Mouse (Mus musculus): Measurements from ENCODE around the gene Ntn5.
"Not testable (repeated sequence)": the region's sequence is repeated elsewhere in the genome, so short reads cannot be mapped to it uniquely, and the experiment has no call there.

Gene Ntn5

GRCm38 (mm10) chr7:45654424-45655047, 29.3 kb upstream of the Ntn5 start:
- in situ Hi-C loops (cut with MboI; ENCODE audit: low sequenced_read_pairs), result no loop called here

GRCm38 (mm10) chr7:45660746-45661478, 22.9 kb upstream of the Ntn5 start:
- in situ Hi-C loops (cut with MboI; ENCODE audit: low sequenced_read_pairs), result no loop called here

GRCm38 (mm10) chr7:45661702-45662101, 22.1 kb upstream of the Ntn5 start:
- in situ Hi-C loops (cut with MboI; ENCODE audit: low sequenced_read_pairs), result not testable (repeated sequence)

- in situ Hi-C loops (cut with MboI; ENCODE audit: low sequenced_read_pairs), result no loop called here
These were observed 18.3 kb upstream of the Ntn5 start for GRCm38 (mm10) chr7:45665303-45666138.

- in situ Hi-C loops (cut with MboI; ENCODE audit: low sequenced_read_pairs), result no loop called here
These were observed 17.7 kb upstream of the Ntn5 start, which contains the start of gene Fut2 for GRCm38 (mm10) chr7:45666161-45666560. Gene Fut2, minus strand, starts transcription at chr7:45666394.

- in situ Hi-C loops (cut with MboI; ENCODE audit: low sequenced_read_pairs), result no loop called here
These were observed 16.1 kb upstream of the Ntn5 start for GRCm38 (mm10) chr7:45667761-45668160.

- in situ Hi-C loops (cut with MboI; ENCODE audit: low sequenced_read_pairs), result no loop called here
These were observed 14.9 kb upstream of the Ntn5 start for GRCm38 (mm10) chr7:45668921-45669320.

- in situ Hi-C loops (cut with MboI; ENCODE audit: low sequenced_read_pairs), result no loop called here
These were observed 6.1 kb upstream of the Ntn5 start for GRCm38 (mm10) chr7:45677627-45678295.

GRCm38 (mm10) chr7:45678513-45678912, 5.3 kb upstream of the Ntn5 start:
- in situ Hi-C loops (cut with MboI; ENCODE audit: low sequenced_read_pairs), result no loop called here

GRCm38 (mm10) chr7:45679966-45680621, 3.7 kb upstream of the Ntn5 start:
- in situ Hi-C loops (cut with MboI; ENCODE audit: low sequenced_read_pairs), result loop anchor here (10.0 kb wide), 1 partner anchor 85 kb away; no protein-coding TSS in a partner anchor

GRCm38 (mm10) chr7:45681046-45681736, 2.6 kb upstream of the Ntn5 start:
- in situ Hi-C loops (cut with MboI; ENCODE audit: low sequenced_read_pairs), result loop anchor here (10.0 kb wide), 1 partner anchor 86 kb away; no protein-coding TSS in a partner anchor

- in situ Hi-C loops (cut with MboI; ENCODE audit: low sequenced_read_pairs), result loop anchor here (10.0 kb wide), 1 partner anchor 88 kb away; no protein-coding TSS in a partner anchor
These were observed 1.4 kb upstream of the Ntn5 start for GRCm38 (mm10) chr7:45682144-45683126.

GRCm38 (mm10) chr7:45685811-45686210, 2.0 kb downstream of the Ntn5 start:
- in situ Hi-C loops (cut with MboI; ENCODE audit: low sequenced_read_pairs), result loop anchor here (10.0 kb wide), 1 partner anchor 91 kb away; no protein-coding TSS in a partner anchor

GRCm38 (mm10) chr7:45686841-45687240, 3.0 kb downstream of the Ntn5 start:
- in situ Hi-C loops (cut with MboI; ENCODE audit: low sequenced_read_pairs), result loop anchor here (10.0 kb wide), 1 partner anchor 92 kb away; no protein-coding TSS in a partner anchor

GRCm38 (mm10) chr7:45689099-45689498, 5.3 kb downstream of the Ntn5 start:
- in situ Hi-C loops (cut with MboI; ENCODE audit: low sequenced_read_pairs), result loop anchor here (10.0 kb wide), 1 partner anchor 94 kb away; no protein-coding TSS in a partner anchor

- in situ Hi-C loops (cut with MboI; ENCODE audit: low sequenced_read_pairs), result loop anchor here (10.0 kb wide), 1 partner anchor 95 kb away; no protein-coding TSS in a partner anchor
These were observed 6.0 kb downstream of the Ntn5 start for GRCm38 (mm10) chr7:45689800-45690199.

GRCm38 (mm10) chr7:45692364-45692763, 8.5 kb downstream of the Ntn5 start:
- in situ Hi-C loops (cut with MboI; ENCODE audit: low sequenced_read_pairs), result no loop called here

GRCm38 (mm10) chr7:45693921-45694591, 10.2 kb downstream of the Ntn5 start, which contains the start of gene Sec1:
Gene Sec1, minus strand, starts transcription at chr7:45694402.
- in situ Hi-C loops (cut with MboI; ENCODE audit: low sequenced_read_pairs), result no loop called here

All from CH12F3 (cell line).